Mouse (Mus musculus) hindbrain, embryonic 11.5 days (tissue): ENCODE results near the gene Senp5. TPM values are rescaled to one million over a fixed set of nuclear protein-coding genes. Genes with fewer than 3 reads are reported as not detected.

Experiments
- ATAC-seq: fragments of 200-750 bp; cut with Nextera tagmentation; 2 replicates; pipeline ENCODE4 v1.8.0; 2017; ENCODE audit warnings: mild to moderate bottlenecking, moderate TSS enrichment, moderate library complexity; ENCODE audit not compliant: low FRiP score
- DNase-seq: peaks from one replicate; pipeline ENCODE4 v3.0.0-alpha.2; 2015; ENCODE audit warnings: low spot score
- H3K27ac ChIP-seq: fragments of 300-500 bp; sonication (generic); 2 replicates; pipeline ENCODE4 v1.5.1; 2014; ENCODE audit warnings: mild to moderate bottlenecking, low read depth, low read length
- H3K27me3 ChIP-seq: fragments of 300-500 bp; sonication (generic); 2 replicates; pipeline ENCODE4 v1.6.1; 2014; ENCODE audit warnings: mild to moderate bottlenecking, low read length, moderate library complexity, mixed read lengths; ENCODE audit not compliant: control insufficient read depth, insufficient read depth
- H3K36me3 ChIP-seq: fragments of 300-500 bp; sonication (generic); 2 replicates; pipeline ENCODE4 v1.6.1; 2014; ENCODE audit warnings: mild to moderate bottlenecking, low read length, moderate library complexity, mixed read lengths; ENCODE audit not compliant: control insufficient read depth, insufficient read depth
- H3K4me1 ChIP-seq: fragments of 300-500 bp; sonication (generic); replicated peaks from 2 replicates; pipeline ENCODE4 v1.6.1; 2014; ENCODE audit warnings: low read length, mixed read lengths; ENCODE audit not compliant: control insufficient read depth, insufficient read depth
- H3K4me2 ChIP-seq: fragments of 300-500 bp; sonication (generic); replicated peaks from 2 replicates; pipeline ENCODE4 v1.6.1; 2014; ENCODE audit warnings: mild to moderate bottlenecking, low read depth, low read length
- H3K4me3 ChIP-seq: fragments of 300-500 bp; sonication (generic); 2 replicates; pipeline ENCODE4 v1.5.1; 2014; ENCODE audit warnings: low read depth, low read length
- H3K9ac ChIP-seq: fragments of 300-500 bp; sonication (generic); 2 replicates; pipeline ENCODE4 v1.6.1; 2014; ENCODE audit warnings: low read depth, low read length
- H3K9me3 ChIP-seq: fragments of 300-500 bp; sonication (generic); 2 replicates; pipeline ENCODE4 v1.6.1; 2016; ENCODE audit warnings: low read length; ENCODE audit not compliant: control insufficient read depth
- WGBS: fragments of 180-500 bp; shearing (Covaris S2); extraction: QIAGEN DNeasy Blood & Tissue Kit; methylation state at CpG from one replicate; pipeline ENCODE4 v1.1.7; 2014; 5-methylcytosine and 5-hydroxymethylcytosine counted together
- polyA plus RNA-seq: library from polyadenylated mRNA; unstranded; fragments of >200 nt; fragmentation: Nextera tagmentation; extraction: Ambion mirVana; gene quantifications from 2 replicates; pipeline ENCODE4 v1.2.1, GENCODE M21; 2014

Senp5 gene
- polyA plus RNA-seq, 1 experiment from 2014 or later = 18.3 TPM

GRCm38 (mm10) chr16:31993946-31994345 lies 9.1 kb downstream of the Senp5 start:
- ATAC-seq = no peak
- H3K4me2 ChIP-seq = no peak overlapping the region
- H3K4me3 ChIP-seq = no peak overlapping the region
- H3K4me1 ChIP-seq = no peaks in the 10 kb centered on the region
- no peak overlapping the region for H3K27ac ChIP-seq
- H3K9me3 ChIP-seq = no peaks in the 10 kb centered on the region
- H3K9ac ChIP-seq = no peak overlapping the region
- no peaks in the 10 kb centered on the region for H3K27me3 ChIP-seq
- no peak for DNase-seq
- no peaks in the 10 kb centered on the region for H3K36me3 ChIP-seq

GRCm38 (mm10) chr16:31993195-31993594 lies 9.9 kb downstream of the Senp5 start:
- H3K9ac ChIP-seq = no peak overlapping the region
- ATAC-seq (no peak), DNase-seq (no peak)
- 95% methylated on average over 4 of the region's 4 CpGs for WGBS
- no peak overlapping the region for H3K4me2 ChIP-seq
- H3K36me3 ChIP-seq = no peaks in the 10 kb centered on the region
- no peaks in the 10 kb centered on the region for H3K9me3 ChIP-seq
- H3K4me1 ChIP-seq = no peaks in the 10 kb centered on the region
- no peaks in the 10 kb centered on the region for H3K27me3 ChIP-seq
- no peak overlapping the region for H3K4me3 ChIP-seq
- H3K27ac ChIP-seq = no peak overlapping the region

GRCm38 (mm10) chr16:31992039-31992438 lies 11.0 kb downstream of the Senp5 start:
- Histone ChIP-seq H3K27ac (no peak overlapping the region), H3K27me3 (no peaks in the 10 kb centered on the region), H3K36me3 (no peaks in the 10 kb centered on the region), H3K4me1 (no peaks in the 10 kb centered on the region), H3K4me3 (no peak overlapping the region), H3K4me2 (no peak overlapping the region), H3K9me3 (no peaks in the 10 kb centered on the region), H3K9ac (no peak overlapping the region)
- ATAC-seq (no peak), DNase-seq (no peak)
- 32% methylated on average over 1 of the region's 1 CpGs for WGBS

- no peak overlapping the region for H3K4me2 ChIP-seq
- DNase-seq (no peak), ATAC-seq (no peak)
- H3K36me3 ChIP-seq = no peaks in the 10 kb centered on the region
- no peak overlapping the region for H3K4me3 ChIP-seq
- no peaks in the 10 kb centered on the region for H3K4me1 ChIP-seq
- no peak overlapping the region for H3K9ac ChIP-seq
- no peak overlapping the region for H3K27ac ChIP-seq
- H3K27me3 ChIP-seq = no peaks in the 10 kb centered on the region
- 77% methylated on average over 5 of the region's 5 CpGs for WGBS
- no peaks in the 10 kb centered on the region for H3K9me3 ChIP-seq
Observed at GRCm38 (mm10) chr16:31980946-31981345, 22.1 kb downstream of the Senp5 start.

- Histone ChIP-seq H3K9me3 (no peaks in the 10 kb centered on the region), H3K4me3 (no peak overlapping the region), H3K4me1 (no peaks in the 10 kb centered on the region), H3K9ac (no peak overlapping the region), H3K27me3 (no peaks in the 10 kb centered on the region), H3K4me2 (no peak overlapping the region), H3K27ac (no peak overlapping the region), H3K36me3 (no peaks in the 10 kb centered on the region)
- ATAC-seq = no peak
- 95% methylated on average over 3 of the region's 3 CpGs for WGBS
- no peak for DNase-seq
Observed at GRCm38 (mm10) chr16:31979501-31979900, 23.6 kb downstream of the Senp5 start.

GRCm38 (mm10) chr16:31975258-31975657 lies 27.8 kb downstream of the Senp5 start:
- Histone ChIP-seq H3K27me3 (no peaks in the 10 kb centered on the region), H3K27ac (no peak overlapping the region), H3K9ac (no peak overlapping the region), H3K9me3 (no peaks in the 10 kb centered on the region), H3K4me1 (no peaks in the 10 kb centered on the region), H3K4me3 (no peak overlapping the region), H3K4me2 (no peak overlapping the region), H3K36me3 (no peaks in the 10 kb centered on the region)
- no peak for ATAC-seq
- WGBS = 92% methylated on average over 4 of the region's 4 CpGs
- no peak for DNase-seq

GRCm38 (mm10) chr16:31963224-31963623 lies 39.9 kb downstream of the Senp5 start:
- DNase-seq = no peak
- no peaks in the 10 kb centered on the region for H3K9me3 ChIP-seq
- H3K4me3 ChIP-seq = no peak overlapping the region
- H3K4me2 ChIP-seq = no peak overlapping the region
- H3K4me1 ChIP-seq = no peaks in the 10 kb centered on the region
- H3K27ac ChIP-seq = no peak overlapping the region
- H3K9ac ChIP-seq = no peak overlapping the region
- no peak for ATAC-seq
- peaks cover 6% of the 10 kb centered on the region for H3K36me3 ChIP-seq
- WGBS = 95% methylated on average over 7 of the region's 7 CpGs
- no peaks in the 10 kb centered on the region for H3K27me3 ChIP-seq

- Histone ChIP-seq H3K36me3 (no peaks in the 10 kb centered on the region), H3K9me3 (no peaks in the 10 kb centered on the region), H3K4me3 (peak within 1 kb of the TSS; percentile 85), H3K9ac (peak within 1 kb of the TSS; percentile 92), H3K27ac (peak within 1 kb of the TSS; percentile 91), H3K27me3 (no peaks in the 10 kb centered on the region), H3K4me1 (peaks cover 8% of the 10 kb centered on the region; the same call in 1 of the 2 replicates), H3K4me2 (peak within 1 kb of the TSS; percentile 87)
- ATAC-seq (peak; percentile 91), DNase-seq (peak; percentile 98)
- WGBS = under 1% methylated on average over 55 of the region's 55 CpGs
Observed at GRCm38 (mm10) chr16:31948345-31948774, 54.7 kb downstream of the Senp5 start, which contains the start of the genes 0610012G03Rik and Ncbp2. Gene 0610012G03Rik (minus strand): TSS chr16:31948494. Gene Ncbp2 (plus strand): TSS chr16:31948513.

GRCm38 (mm10) chr16:31947901-31948316 lies 55.2 kb downstream of the Senp5 start:
- Histone ChIP-seq H3K9ac (peak overlapping the region; percentile 92), H3K36me3 (no peaks in the 10 kb centered on the region), H3K4me2 (peak overlapping the region; percentile 87), H3K4me3 (peak overlapping the region; percentile 85), H3K27me3 (no peaks in the 10 kb centered on the region), H3K4me1 (peaks cover 8% of the 10 kb centered on the region; the same call in 1 of the 2 replicates), H3K9me3 (no peaks in the 10 kb centered on the region), H3K27ac (peak overlapping the region; percentile 91)
- no peak for DNase-seq
- WGBS = under 1% methylated on average over 32 of the region's 38 CpGs
- peak; percentile 83 for ATAC-seq
